Mouse (Mus musculus) hindbrain, embryonic 12.5 days (tissue): ENCODE measurements at regions not wholly inside any gene's neighbourhood (a gene's known extent, or its start where the extent isn't known, plus 50 kb on each side); places are given as distances from the start of the nearest gene placed in this dataset.
A peak's percentile ranks its signal among the peaks of the same experiment; 100 is the strongest.

Experiments
- ATAC-seq: fragments of 200-750 bp; cut with Nextera tagmentation; 2 replicates; pipeline ENCODE4 v1.8.0; 2017; ENCODE audit warnings: moderate TSS enrichment; ENCODE audit not compliant: low FRiP score
- H3K27ac ChIP-seq: fragments of 300-500 bp; sonication (generic); 2 replicates; pipeline ENCODE4 v1.5.1; 2016; ENCODE audit warnings: mild to moderate bottlenecking
- H3K27me3 ChIP-seq: fragments of 300-500 bp; sonication (generic); 2 replicates; pipeline ENCODE4 v1.6.1; 2016; ENCODE audit warnings: mild to moderate bottlenecking
- H3K36me3 ChIP-seq: fragments of 300-500 bp; sonication (generic); 2 replicates; pipeline ENCODE4 v1.6.1; 2016; ENCODE audit warnings: mild to moderate bottlenecking
- H3K4me1 ChIP-seq: fragments of 300-500 bp; sonication (generic); 2 replicates; pipeline ENCODE4 v1.6.1; 2016
- H3K4me2 ChIP-seq: fragments of 300-500 bp; sonication (generic); replicated peaks from 2 replicates; pipeline ENCODE4 v1.6.1; 2016; ENCODE audit warnings: mild to moderate bottlenecking
- H3K4me3 ChIP-seq: fragments of 300-500 bp; sonication (generic); 2 replicates; pipeline ENCODE4 v1.5.1; 2016; ENCODE audit warnings: mild to moderate bottlenecking
- H3K9ac ChIP-seq: fragments of 300-500 bp; sonication (generic); 2 replicates; pipeline ENCODE4 v1.6.1; 2016; ENCODE audit warnings: mild to moderate bottlenecking, moderate library complexity
- H3K9me3 ChIP-seq: fragments of 300-500 bp; sonication (generic); replicated peaks from 2 replicates; pipeline ENCODE4 v1.6.1; 2016; ENCODE audit warnings: mild to moderate bottlenecking
- WGBS: fragments of 180-500 bp; shearing (Covaris S2); methylation state at CpG from one replicate; pipeline ENCODE4 v1.1.7; 2016; 5-methylcytosine and 5-hydroxymethylcytosine counted together

DNA sequence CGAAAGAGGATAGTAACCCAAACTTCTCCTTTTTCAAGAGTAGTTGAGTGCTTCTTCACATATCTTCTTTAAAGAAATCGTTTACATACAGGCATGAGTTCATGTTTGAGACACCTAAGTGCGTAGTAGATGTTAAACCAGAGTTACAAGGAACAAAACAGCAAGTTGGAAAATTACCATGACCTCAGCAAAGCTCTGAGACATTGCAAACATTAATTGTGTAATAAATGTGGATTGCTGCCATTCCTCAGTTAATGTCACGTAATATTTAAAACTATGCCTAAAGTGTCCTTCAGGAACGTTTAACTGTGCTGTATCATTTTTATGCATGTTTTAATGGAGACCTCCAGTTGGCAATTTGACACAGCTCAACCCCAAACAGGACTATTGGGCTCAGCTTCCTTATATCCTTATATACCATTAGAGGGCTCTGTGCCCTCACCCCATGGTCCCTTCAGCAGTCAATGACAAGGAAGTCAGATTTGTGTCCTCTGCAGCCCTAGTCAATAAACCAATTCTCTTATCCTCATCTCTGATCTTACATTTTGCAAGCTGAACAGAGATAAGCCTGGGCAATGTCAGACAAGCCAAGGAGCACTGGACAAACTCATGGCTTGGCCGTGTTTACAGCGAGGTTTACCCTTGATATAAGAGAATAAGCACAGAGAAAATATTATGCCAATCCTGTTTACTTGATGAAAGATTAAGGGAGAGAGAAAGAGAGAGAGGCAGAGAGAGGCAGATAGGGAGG is 513.9 kb downstream of the Dcdc2c start:
- Histone ChIP-seq H3K27me3 (no peaks in the 10 kb centered on the region), H3K27ac (no peak overlapping the region), H3K9me3 (no peaks in the 10 kb centered on the region), H3K4me3 (no peak overlapping the region), H3K4me2 (no peak overlapping the region), H3K4me1 (no peaks in the 10 kb centered on the region), H3K36me3 (no peaks in the 10 kb centered on the region), H3K9ac (no peak overlapping the region)
- 85% methylated on average over 7 of the region's 7 CpGs for WGBS
- ATAC-seq, result no peak

DNA sequence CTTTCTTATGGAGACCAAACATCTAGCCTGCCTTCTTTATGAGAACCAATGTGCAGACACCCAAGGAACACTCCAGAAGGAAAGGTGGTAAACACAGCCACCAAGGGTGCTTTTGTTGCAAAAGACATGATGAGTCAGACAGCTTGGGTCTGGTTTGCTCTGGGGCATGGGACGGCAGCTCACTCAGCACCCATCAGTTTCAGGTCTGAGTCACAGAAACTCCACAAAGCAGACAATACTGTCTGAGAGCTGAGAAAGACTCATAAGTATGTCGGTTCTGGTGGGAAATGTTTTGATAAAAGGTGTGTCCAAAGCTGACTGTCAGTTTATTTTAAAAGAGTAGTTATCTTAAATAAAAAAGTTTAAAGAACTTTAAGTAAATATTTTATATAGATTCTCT is 553.0 kb downstream of the Dcdc2c start:
- Histone ChIP-seq H3K9me3 (no peaks in the 10 kb centered on the region), H3K4me1 (no peaks in the 10 kb centered on the region), H3K27ac (no peak overlapping the region), H3K9ac (no peak overlapping the region), H3K27me3 (no peaks in the 10 kb centered on the region), H3K4me3 (no peak overlapping the region), H3K36me3 (no peaks in the 10 kb centered on the region), H3K4me2 (no peak overlapping the region)
- 84% methylated on average over 2 of the region's 2 CpGs for WGBS
- no peak for ATAC-seq

DNA sequence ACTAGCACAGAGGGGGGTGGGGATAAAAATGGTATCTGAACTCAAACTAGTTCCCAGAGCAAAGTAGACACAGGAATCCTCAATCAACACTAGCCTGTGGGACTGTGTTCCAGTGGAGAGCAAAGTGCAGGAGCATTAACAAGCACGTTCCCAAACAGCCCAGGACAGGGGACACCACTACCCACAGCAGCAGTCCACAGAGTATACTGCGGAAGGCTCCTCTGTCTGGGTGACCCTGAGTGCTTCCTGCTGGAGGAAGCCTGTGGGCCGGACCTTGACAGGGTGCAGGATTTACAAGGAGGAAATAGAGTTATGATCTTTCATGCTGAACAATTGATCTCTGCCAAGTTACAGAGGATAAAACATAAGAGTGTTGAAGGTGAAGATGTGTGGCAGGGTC is 560.0 kb downstream of the Dcdc2c start:
- Histone ChIP-seq H3K27me3 (no peaks in the 10 kb centered on the region), H3K4me1 (no peaks in the 10 kb centered on the region), H3K9me3 (no peaks in the 10 kb centered on the region), H3K9ac (no peak overlapping the region), H3K4me3 (no peak overlapping the region), H3K36me3 (no peaks in the 10 kb centered on the region), H3K4me2 (no peak overlapping the region), H3K27ac (no peak overlapping the region)
- ATAC-seq, result no peak
- 72% methylated on average over 3 of the region's 3 CpGs for WGBS

DNA sequence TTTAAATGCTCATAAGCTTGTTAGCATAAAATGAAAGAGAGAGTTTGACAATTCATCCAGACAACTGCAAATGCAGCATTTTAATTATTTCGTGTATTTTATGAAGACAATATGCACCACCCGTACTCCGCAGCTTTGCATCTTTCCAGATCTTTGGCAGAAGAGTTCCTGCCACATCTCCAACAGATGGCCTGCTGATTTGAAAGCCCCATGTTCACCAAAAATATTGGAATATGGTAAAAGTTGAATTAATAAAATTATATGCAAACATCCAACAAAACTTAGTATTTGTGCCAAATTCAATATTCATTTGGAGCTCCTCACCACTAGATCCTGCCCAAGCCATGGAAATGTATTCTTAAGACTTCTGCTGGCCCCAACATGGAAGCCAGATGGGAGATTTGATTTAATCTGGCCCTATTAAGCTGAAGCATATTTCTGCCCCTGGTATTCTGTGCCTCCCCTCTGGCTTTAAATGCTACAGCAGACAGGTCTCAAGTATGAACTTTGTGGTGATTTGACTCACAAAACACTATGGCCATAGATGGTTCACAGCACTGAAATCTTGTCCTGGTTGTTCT is 567.8 kb downstream of the Dcdc2c start:
- H3K36me3 ChIP-seq, result no peaks in the 10 kb centered on the region
- no peak overlapping the region for H3K27ac ChIP-seq
- WGBS, result 93% methylated on average over 3 of the region's 3 CpGs
- no peak overlapping the region for H3K4me3 ChIP-seq
- H3K4me1 ChIP-seq, result no peaks in the 10 kb centered on the region
- no peaks in the 10 kb centered on the region for H3K27me3 ChIP-seq
- no peak overlapping the region for H3K4me2 ChIP-seq
- ATAC-seq, result no peak
- no peaks in the 10 kb centered on the region for H3K9me3 ChIP-seq
- no peak overlapping the region for H3K9ac ChIP-seq

DNA sequence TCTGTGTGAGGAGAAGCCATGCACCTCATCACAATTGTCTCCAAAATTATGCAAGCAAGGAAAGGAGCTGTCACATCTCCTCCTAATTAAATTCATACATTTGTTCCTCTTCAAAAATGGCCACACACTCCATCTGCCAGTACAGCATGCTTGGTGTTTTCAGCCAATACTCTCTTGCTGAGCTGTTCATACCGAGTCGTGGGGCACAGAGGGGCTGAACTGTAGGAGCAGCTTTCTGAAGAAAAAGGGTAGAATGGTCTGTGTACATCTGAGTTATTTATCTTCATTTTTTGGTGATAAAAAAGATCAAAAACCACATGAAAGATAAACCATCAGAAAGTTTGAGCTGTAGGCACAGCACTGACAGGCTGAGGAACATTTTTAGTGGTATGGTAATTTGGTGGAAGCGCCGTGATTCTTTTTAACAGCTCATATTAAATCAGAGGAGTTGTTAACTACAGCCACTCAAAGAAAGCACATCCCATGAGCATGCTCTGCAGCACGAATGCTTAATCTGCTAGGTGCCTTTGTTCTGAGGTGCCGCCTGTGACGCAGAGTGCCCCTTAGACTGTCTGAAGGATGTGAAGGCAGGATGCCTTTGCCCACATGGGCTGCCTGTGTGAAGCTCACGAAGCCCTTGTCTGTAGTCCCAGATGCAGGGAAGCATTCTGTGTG is 573.8 kb downstream of the Dcdc2c start:
- H3K36me3 ChIP-seq, result no peaks in the 10 kb centered on the region
- H3K4me2 ChIP-seq, result no peak overlapping the region
- WGBS, result 43% methylated on average over 8 of the region's 8 CpGs
- no peak overlapping the region for H3K9ac ChIP-seq
- no peaks in the 10 kb centered on the region for H3K9me3 ChIP-seq
- H3K27me3 ChIP-seq, result no peaks in the 10 kb centered on the region
- no peak; the same call in 1 of the 2 replicates for ATAC-seq
- H3K27ac ChIP-seq, result peak overlapping the region; percentile 30; the same call in 1 of the 2 replicates
- peaks cover 15% of the 10 kb centered on the region for H3K4me1 ChIP-seq
- no peak overlapping the region for H3K4me3 ChIP-seq

DNA sequence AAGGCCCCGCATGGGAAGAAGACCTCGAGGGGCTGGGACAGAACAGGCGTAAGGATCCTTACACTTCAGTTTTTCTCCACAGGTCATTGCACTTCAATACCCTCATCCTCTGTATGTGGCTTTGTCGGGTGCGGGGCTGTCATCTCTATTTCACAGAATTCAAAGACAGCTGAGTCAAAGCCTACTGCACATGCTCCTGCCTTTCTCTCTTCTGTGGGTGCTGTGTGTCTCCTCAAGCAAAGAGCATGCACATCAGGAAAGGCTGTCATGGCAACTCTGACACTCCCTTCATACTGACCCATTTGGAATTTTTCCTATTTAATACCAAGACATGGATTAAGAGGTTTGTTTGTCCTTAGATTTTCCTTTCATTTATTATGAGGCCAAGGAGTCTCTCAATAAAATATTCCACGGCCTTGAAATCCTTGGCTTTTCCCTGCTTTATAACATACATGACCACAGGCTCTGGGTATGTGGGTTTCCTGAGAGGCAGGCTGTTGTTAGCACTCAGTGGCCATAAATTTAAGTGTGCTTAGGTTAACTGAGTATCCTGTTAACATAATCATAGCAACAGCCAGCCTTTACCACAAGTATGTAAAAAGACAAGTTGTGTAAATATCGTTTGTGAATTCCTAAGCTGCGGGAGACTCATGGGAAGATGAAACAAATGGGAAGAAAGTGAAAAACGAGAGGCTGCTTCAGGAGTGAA is 574.5 kb downstream of the Dcdc2c start:
- Histone ChIP-seq H3K27ac (no peak overlapping the region), H3K27me3 (no peaks in the 10 kb centered on the region), H3K9me3 (no peaks in the 10 kb centered on the region), H3K4me1 (peaks cover 15% of the 10 kb centered on the region), H3K4me2 (no peak overlapping the region), H3K36me3 (no peaks in the 10 kb centered on the region), H3K4me3 (no peak overlapping the region), H3K9ac (no peak overlapping the region)
- WGBS, result 55% methylated on average over 9 of the region's 9 CpGs
- no peak for ATAC-seq

DNA sequence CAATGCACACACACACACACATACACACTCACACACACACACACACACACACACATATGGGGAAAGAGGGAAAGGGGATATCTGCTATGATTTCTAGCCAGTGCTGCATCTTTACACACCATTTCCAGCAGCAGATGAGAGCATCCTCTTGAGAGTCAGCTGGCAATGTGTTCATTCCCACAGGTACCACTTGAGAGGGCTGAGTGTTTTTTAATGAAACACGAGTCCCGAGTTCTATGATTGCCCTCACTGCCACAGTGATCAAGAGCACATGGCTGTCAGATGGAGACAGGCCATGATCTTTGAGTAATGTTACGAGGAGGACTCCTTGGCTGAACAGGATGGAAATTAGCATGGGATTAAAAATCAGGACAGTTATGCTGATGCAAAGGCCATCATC is 589.3 kb downstream of the Dcdc2c start:
- Histone ChIP-seq H3K27me3 (no peaks in the 10 kb centered on the region), H3K4me2 (no peak overlapping the region), H3K9ac (no peak overlapping the region), H3K27ac (no peak overlapping the region), H3K36me3 (no peaks in the 10 kb centered on the region), H3K4me1 (peaks cover 3% of the 10 kb centered on the region; the same call in 1 of the 2 replicates), H3K9me3 (no peaks in the 10 kb centered on the region), H3K4me3 (no peak overlapping the region)
- ATAC-seq, result no peak
- WGBS, result 48% methylated on average over 3 of the region's 3 CpGs

DNA sequence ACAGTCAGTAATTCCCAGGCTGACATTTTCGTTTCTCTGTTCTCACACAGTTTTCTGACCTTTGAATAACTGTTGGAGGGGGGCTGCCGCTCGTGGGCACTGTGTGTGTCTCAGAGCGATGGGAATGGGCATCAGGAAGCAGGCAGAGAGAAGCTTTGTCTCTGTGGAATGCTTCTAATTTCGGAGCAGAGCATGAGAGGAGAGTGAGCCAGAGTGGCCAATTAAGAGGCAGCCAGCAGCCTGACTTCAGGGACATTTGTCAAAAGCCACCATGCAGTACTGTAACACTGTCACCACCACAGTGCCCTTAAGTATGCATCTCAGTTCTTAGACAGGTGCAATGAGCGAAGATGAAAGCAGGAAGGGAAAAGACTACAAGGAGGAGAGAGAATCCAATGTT is 592.1 kb downstream of the Dcdc2c start:
- no peak for ATAC-seq
- Histone ChIP-seq H3K4me3 (no peak overlapping the region), H3K27me3 (no peaks in the 10 kb centered on the region), H3K4me1 (peaks cover 3% of the 10 kb centered on the region; the same call in 1 of the 2 replicates), H3K9ac (no peak overlapping the region), H3K9me3 (no peaks in the 10 kb centered on the region), H3K27ac (no peak overlapping the region), H3K36me3 (no peaks in the 10 kb centered on the region), H3K4me2 (no peak overlapping the region)
- WGBS, result 54% methylated on average over 6 of the region's 6 CpGs

DNA sequence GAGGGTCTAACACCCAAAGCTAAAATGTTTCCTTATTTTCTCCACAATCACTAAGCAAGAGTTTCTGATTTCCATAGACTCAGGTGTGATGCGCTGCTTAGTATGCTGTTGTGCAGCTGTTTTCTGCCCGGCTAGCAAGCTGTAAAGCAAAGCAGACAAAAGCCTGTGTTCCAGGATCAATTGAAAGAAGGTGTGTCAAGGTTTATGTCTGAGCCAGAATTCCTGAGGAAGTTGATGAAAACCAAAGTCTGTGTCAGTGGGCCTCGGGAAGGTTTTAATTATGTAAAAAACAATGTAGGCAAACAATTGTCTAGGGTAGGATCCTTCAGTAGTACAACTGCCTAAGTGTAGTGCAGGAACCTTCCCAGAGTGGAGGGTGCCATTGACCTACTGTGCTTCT is 604.6 kb downstream of the Dcdc2c start:
- peak overlapping the region; percentile 75 for H3K27ac ChIP-seq
- H3K4me1 ChIP-seq, result peaks cover 31% of the 10 kb centered on the region
- no peak overlapping the region for H3K4me3 ChIP-seq
- H3K9ac ChIP-seq, result no peak overlapping the region
- ATAC-seq, result no peak
- WGBS, result 67% methylated on average over 3 of the region's 3 CpGs
- H3K4me2 ChIP-seq, result 0 out of 2 replicates have a peak overlapping the region, but pooled peaks have one; percentile 8
- H3K27me3 ChIP-seq, result no peaks in the 10 kb centered on the region
- no peaks in the 10 kb centered on the region for H3K36me3 ChIP-seq
- H3K9me3 ChIP-seq, result no peaks in the 10 kb centered on the region

DNA sequence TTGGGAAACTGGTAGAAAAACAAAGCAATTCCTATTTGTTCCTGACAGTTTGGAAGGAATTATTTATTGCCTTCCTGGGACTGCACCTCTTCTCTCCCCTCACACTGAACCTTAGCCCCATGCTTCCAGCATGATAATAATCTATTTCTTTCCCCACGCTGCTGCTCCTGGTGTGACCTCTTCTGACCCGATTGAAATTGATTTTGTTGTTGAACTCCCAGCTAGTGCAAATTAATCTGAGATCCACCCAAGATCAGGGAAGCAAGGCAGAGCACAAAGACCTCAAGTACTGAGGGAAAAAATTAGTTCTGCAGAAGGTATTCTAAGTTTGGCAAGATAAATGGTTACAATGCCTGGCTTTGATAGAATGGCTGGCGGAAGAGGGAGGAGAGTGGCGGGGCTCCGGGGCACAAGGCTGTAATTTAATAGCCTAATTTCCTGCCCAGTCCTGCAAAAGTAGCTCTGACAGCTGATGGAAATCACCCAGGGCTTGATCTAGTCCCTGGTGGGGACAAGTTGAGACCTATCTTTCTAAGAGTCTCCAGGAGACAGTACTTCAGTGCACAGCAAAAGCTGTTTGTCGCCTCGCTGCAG is 604.6 kb upstream of the Sox11 start:
- no peaks in the 10 kb centered on the region for H3K27me3 ChIP-seq
- H3K9ac ChIP-seq, result no peak overlapping the region
- 38% methylated on average over 7 of the region's 7 CpGs for WGBS
- H3K36me3 ChIP-seq, result no peaks in the 10 kb centered on the region
- peaks cover 31% of the 10 kb centered on the region for H3K4me1 ChIP-seq
- H3K27ac ChIP-seq, result peak overlapping the region; percentile 75
- no peak overlapping the region for H3K4me3 ChIP-seq
- peak; percentile 40; the same call in 1 of the 2 replicates for ATAC-seq
- no peaks in the 10 kb centered on the region for H3K9me3 ChIP-seq
- peak overlapping the region; percentile 8; the same call in 1 of the 2 replicates for H3K4me2 ChIP-seq

DNA sequence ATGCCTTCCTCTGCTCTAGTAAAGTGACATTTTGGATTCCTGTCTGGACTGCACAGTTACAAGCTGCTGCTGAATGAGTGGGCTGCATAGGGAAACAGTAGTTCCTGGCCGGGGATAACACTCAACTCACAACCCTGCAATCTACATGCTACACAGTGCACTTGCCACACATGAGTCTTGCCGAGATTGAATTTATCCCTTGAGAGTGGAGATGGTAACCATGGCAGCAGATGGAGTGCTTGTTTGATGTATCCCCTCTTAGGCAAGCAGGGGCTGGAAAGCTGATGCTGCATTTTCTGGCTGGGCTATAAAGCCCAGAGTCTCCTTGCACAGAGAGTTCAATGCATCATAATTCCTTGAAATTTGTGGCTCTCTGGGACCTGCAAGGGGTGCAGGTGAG is 603.0 kb upstream of the Sox11 start:
- Histone ChIP-seq H3K4me1 (peaks cover 31% of the 10 kb centered on the region), H3K9me3 (no peaks in the 10 kb centered on the region), H3K36me3 (no peaks in the 10 kb centered on the region), H3K27ac (peak overlapping the region; percentile 75), H3K4me3 (no peak overlapping the region), H3K4me2 (no peak overlapping the region), H3K9ac (no peak overlapping the region), H3K27me3 (no peaks in the 10 kb centered on the region)
- WGBS, result 32% methylated on average over 2 of the region's 2 CpGs
- ATAC-seq, result peak; percentile 86

DNA sequence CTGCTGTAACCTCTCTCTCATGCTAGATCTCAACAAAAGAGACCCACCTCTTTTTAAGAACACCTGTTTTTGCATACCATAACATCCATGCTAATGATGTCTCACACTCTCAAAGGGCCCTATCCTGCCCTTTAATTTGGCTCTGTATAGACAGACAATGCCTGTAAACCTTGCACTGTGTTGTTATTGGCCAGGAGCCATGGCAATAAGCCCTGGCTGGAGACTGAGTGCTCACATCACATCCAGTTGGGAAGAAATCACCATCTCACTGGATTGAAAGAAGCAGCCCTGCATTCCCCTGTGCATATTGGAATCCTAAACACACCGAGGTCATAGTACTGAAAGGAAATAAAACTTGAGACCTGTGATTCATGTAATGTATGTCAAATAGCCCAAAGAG is 598.7 kb upstream of the Sox11 start:
- Histone ChIP-seq H3K4me2 (no peak overlapping the region), H3K4me3 (no peak overlapping the region), H3K27me3 (no peaks in the 10 kb centered on the region), H3K36me3 (no peaks in the 10 kb centered on the region), H3K27ac (no peak overlapping the region), H3K4me1 (peaks cover 15% of the 10 kb centered on the region), H3K9ac (no peak overlapping the region), H3K9me3 (no peaks in the 10 kb centered on the region)
- WGBS, result 84% methylated on average over 1 of the region's 1 CpGs
- no peak for ATAC-seq
